Mouse (Mus musculus) C2C12 (cell line): ENCODE results near the gene Pygl.

ENCODE experiments used
- CTCF ChIP-seq: IDR thresholded peaks from one replicate; pipeline ENCODE4 v1.5.1; 2011; ENCODE audit not compliant: control insufficient read depth, insufficient read depth, insufficient read length
- MAX ChIP-seq: IDR thresholded peaks from one replicate; pipeline ENCODE4 v1.6.1; 2011; ENCODE audit warnings: mild to moderate bottlenecking, control low read depth
- MYOD1 ChIP-seq: IDR thresholded peaks from one replicate; pipeline ENCODE4 v1.6.1; 2011; ENCODE audit warnings: low read depth; ENCODE audit not compliant: control insufficient read depth, insufficient read length
- MYOG ChIP-seq: IDR thresholded peaks from one replicate; pipeline ENCODE4 v1.6.1; 2011; ENCODE audit not compliant: control insufficient read depth, insufficient read length; ENCODE audit errors: extremely low read depth
- USF1 ChIP-seq: IDR thresholded peaks from one replicate; pipeline ENCODE4 v1.6.1; 2011; ENCODE audit warnings: low read depth, mild to moderate bottlenecking, control low read depth, moderate library complexity

GRCm38 (mm10) chr12:70184173-70184783 is 47.0 kb downstream of the Pygl start:
- no peak for TF ChIP-seq USF1
- no peak for TF ChIP-seq CTCF
- no peak for TF ChIP-seq MAX
- TF ChIP-seq MYOG: no peak
- TF ChIP-seq MYOD1: no peak
